Mouse (Mus musculus) gastrocnemius, adult 8-10 months (tissue): ENCODE data around the gene Hnrnpdl. TPM values are rescaled to one million over a fixed set of nuclear protein-coding genes. Genes with fewer than 3 reads are reported as not detected.
A peak's percentile ranks its signal among the peaks of the same experiment; 100 is the strongest.

ENCODE experiments used
- DNase-seq, 2 experiments: peaks; one replicate each; pipeline ENCODE4 v3.0.0; 2022; ENCODE audit warnings: low spot score in 2 of 2
- total RNA-seq, 4 experiments: library from RNA; stranded (reverse); gene quantifications; 2 replicates each; pipeline ENCODE4 v1.2.4; 2022

Hnrnpdl gene
- total RNA-seq, 4 experiments from 2014 or later: 53.5 to 80.2 (median 65.3) TPM

- no peak for DNase-seq
Measured at GRCm38 (mm10) chr5:100047143-100047640, 7.7 kb upstream of the Hnrnpdl start.

DNA sequence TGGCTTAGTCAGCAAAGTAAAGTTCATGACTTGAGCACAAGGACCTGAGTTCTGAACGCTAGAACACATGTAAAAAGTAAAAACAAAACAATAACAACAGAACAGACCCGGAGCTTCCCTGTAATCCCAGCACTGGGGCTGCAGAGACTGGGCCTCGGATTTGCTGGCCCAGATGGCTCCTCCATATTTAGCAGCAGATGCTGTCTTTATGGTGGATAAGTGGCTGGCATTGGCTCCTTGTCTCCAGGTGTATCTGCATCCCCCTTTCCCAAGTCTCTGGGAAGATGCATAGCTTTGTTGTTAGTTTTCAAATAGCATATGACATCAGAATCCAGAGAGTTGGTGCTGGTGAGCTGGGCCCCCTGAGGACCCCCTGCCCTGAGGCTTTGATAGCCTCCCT is 6.6 kb upstream of the Hnrnpdl start:
- DNase-seq: no peak

DNA sequence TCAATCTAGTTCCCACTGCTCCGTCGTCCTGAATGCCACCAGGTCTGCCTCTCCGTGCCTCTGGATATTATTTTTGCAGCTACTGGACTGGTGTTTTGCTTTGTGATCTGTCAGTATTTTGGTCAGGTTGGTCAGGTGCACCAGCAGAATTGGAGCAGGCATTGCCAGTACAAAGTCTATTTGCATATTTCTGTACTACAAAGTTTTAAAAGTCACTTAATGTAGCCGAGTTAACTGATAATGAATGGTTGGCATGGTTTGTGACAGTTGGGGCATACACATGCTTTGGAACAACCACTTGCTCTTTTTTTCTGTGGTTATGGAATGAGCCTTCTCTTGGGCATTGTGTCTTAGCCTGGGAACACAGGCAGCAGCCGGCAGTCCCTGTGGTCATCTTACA is 5.2 kb upstream of the Hnrnpdl start:
- DNase-seq: no peak

GRCm38 (mm10) chr5:100044030-100044429 is 4.6 kb upstream of the Hnrnpdl start:
- DNase-seq: no peak

DNA sequence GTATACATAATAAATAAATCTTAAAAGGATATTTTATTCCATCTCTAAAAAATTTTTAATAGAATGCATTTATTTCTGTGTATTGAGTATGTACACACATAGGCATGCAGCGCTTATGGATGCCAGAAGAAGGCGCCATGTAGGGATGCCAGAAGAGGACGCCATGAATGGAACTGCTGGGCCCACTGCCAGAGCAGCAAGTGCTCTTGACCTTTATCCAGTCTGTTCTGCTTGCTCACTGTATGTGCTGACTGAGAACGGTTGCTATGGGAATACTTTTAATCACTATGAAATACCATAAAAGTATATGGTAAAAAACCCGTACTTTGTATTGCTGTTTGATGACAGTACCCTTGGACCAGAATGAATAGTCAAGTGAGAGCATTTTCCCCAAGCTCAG is 3.9 kb upstream of the Hnrnpdl start:
- peak in 1 of 2 experiments; percentile 39 for DNase-seq

- DNase-seq: no peak
Measured at GRCm38 (mm10) chr5:100042467-100042866, 3.0 kb upstream of the Hnrnpdl start.

DNA sequence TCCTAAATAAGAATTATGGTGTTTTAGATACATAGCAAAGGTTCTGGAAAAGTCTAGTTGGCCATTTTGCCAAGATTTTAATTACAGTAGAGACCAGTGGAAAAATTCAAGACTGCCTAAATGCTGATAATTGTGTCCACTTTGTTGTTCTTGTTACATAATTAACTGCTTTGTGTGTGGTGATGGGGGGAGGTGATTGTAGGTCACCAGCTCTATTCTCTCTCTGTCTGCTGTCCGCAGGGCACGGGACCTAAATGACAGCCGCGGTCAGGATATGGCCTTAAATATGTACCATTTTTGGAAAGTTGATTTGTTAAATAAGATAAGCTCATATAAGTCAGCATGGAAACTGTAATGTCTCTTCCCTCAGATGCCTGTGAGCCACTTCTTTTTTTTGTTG is 1.8 kb upstream of the Hnrnpdl start:
- DNase-seq: no peak

DNA sequence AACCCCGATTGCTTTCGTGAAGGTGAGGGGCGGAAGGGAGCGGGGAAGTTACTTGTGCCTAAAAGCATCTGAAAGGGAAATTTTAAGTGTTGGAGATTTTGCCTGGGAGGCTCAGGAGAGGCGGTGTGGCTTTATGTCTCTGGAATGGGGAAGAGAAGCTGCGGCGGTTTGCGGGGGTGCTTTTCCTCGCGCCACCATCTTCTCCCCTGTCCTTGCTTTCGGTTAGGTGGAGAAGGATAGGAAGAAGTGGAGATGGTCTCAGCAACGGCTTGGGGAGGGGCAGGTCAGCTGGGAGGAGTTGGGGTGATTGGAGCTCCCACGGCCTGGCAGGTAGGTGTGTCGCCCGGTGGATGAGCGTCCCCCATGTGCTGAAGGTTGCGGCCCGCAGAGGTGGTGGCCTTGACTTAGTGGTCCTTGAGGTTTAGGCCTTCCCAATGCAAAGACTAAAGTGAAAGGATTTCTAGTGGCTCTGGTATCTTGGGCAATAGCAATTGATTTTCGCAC is 869 bp upstream of the Hnrnpdl start:
- DNase-seq: peak in 1 of 2 experiments; percentile 10

DNA sequence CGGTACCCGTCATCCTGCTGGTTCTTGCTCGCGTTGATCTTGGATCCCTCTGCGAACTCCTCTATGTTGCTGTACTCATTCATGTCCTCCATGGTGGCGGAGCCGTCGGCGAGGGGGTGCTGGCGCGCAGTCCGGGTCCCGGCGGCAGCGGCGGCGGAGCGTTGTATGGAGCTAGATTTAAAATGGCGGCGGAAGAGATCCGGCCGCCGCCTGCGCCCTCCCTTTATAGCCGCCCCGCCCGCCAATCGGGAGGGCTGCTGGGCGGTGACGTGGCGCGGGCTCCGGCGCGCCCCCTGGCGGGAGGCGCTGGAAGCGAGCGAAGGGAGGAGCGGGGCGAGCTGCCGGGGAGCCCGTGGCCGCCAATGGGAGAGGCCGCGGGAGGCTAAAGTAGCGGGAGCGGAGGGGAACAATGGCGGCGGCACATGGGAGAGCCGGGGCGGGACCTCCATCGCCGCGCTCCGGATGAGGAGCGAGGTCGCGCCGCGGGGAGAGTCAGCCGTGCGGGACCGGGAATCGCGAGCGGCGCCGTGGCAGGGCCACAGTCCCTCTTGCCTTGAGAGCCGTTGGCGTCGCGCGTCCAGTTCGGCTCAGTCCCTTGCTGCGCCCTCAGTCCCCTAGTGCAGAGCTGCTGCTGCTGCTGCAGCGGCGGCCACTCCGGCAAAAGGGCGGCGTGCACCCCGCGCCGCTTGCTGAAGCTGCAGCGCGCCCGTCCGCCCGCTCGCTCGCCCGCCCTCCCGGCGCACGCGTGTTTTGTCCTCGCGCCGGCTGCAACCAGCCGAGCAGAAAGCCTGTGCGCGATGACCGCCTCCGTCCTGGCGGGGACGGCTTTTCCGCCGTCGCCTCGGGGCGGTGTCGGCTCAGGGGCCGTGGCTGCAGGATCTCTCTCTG is 506 bp downstream of the Hnrnpdl start:
- DNase-seq: peak; percentile 96

DNA sequence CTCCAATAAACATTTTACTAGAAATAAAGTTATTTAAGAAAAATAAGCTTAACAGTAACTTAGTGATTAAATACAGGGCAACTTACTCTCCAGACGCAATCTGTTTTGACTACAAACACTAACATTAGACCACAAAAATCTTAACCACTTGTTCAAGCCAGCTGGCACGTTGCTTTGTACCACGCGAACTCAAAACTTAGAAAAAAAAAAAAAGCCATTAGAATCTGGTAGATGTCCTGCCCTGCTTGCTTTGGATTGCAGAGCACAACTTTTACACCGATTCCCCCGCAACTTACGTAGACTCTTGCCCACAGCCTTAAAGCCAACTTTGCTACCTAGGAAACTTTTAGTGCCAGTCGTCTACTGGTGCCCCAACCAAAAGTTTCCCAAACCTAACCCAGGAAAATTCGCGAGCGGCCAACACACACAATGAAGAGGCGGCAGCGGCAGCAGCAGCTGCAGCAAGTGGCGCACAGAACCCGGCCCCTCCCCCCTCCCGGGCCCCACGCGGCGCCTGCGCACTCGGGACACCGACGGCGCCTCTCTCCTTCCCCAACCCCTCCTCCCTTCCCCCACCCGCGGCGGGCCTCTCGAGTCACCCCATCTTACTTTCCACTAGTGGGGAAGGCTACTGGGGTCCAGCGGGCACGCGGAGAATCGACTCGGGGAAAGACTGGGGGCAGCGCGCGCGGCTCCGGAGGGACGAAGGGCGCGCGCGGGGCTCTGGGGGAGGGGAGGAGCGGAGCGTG is 1.3 kb downstream of the Hnrnpdl start:
- DNase-seq: peak; percentile 80 to 81

- DNase-seq: no peak
Measured at GRCm38 (mm10) chr5:100036681-100037080, 2.8 kb downstream of the Hnrnpdl start.

DNA sequence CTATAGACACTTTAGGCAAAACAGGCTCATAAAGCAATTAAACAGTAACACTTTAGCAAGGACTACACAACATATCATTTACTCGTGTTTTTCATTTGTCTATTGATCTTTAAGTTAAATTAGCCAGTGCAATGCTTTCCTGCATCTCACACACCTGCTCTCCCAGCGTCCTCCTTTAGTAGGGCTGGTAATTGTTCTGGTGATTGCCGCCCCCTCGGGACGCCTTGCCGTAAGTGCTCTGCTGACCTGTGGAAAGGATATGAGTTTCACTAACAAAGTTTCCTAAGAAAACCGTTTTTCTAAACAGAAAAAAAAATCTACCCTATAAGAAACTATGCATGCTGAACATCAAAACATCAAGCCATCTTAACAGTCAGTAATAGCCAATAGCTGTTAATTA is 3.5 kb downstream of the Hnrnpdl start:
- no peak for DNase-seq

- no peak for DNase-seq
Measured at GRCm38 (mm10) chr5:100032646-100033045, 6.8 kb downstream of the Hnrnpdl start.

- no peak for DNase-seq
Measured at GRCm38 (mm10) chr5:100032107-100032506, 7.4 kb downstream of the Hnrnpdl start.

DNA sequence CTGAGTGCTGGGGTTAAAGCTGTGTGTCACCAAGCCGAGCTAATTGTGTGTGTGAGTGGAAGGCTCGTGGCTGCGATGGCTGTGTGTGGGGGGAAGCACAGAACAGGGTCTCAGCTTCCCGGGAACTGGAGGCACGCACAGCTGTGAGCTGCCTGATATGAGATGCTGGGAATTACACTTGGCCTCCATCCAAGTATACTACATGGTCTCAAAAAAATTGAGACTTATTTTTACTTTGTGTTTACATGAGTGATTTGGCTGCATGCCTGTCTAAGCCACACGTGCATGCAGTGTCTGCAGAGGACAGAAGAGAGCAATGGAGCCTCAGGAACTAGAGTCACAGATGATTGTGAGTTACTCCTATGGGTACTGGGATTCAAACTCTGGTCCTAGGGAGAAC is 9.4 kb downstream of the Hnrnpdl start:
- no peak for DNase-seq

GRCm38 (mm10) chr5:100024868-100025267 is 14.6 kb downstream of the Hnrnpdl start:
- no peak for DNase-seq

DNA sequence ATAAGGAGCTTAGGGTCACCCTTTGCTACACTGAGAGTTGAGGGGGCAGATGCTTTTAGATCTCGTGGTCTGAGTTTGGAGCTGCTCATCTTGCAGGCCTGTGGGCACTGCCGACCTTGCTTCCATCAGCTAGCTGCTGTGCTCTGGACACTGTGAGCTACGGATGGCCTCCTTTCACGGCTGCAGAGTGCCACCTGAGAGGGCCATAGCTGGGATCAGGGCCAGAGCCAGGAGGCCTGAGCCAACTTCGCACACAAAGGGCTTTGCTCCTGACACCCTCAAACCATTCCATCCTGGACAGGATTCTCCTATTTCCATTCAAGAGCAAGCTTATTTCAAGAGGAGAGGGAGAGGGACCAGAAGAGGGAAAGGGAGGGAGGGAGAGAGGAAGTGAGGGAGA is 15.1 kb downstream of the Hnrnpdl start:
- no peak for DNase-seq

- no peak for DNase-seq
Measured at GRCm38 (mm10) chr5:100020089-100020488, 19.4 kb downstream of the Hnrnpdl start.

DNA sequence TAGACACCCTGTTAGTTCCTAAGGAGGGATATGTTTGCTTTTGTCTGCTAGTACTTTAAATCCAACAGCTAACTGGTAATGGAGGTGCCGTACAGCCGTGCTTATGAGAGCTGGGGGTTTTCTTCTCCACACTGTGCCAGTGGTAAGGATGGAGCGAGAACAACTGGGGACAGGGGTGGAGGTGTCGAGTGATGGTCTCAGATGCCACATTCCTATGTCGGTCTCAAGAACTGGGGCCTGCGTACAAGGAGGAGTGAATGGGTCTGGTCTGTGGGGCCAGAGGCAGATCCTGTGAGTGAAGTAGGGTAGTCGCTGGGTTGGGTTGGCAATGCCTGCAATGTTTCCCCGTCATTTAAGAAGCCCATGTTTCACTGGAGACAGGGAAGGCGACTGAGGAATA is 26.9 kb downstream of the Hnrnpdl start:
- no peak for DNase-seq

GRCm38 (mm10) chr5:100008485-100008884 is 31.0 kb downstream of the Hnrnpdl start:
- no peak for DNase-seq

- DNase-seq: no peak
Measured at GRCm38 (mm10) chr5:100007040-100007375, 32.5 kb downstream of the Hnrnpdl start.

GRCm38 (mm10) chr5:100006324-100007039 is 33.0 kb downstream of the Hnrnpdl start:
- no peak for DNase-seq
